Mouse (Mus musculus): ENCODE measurements around the gene Dock2. TPM values are rescaled to one million over a fixed set of nuclear protein-coding genes. Genes with fewer than 3 reads are reported as not detected.

Dock2 gene
- total and polyA plus RNA-seq, 3 experiments = 79.6 to 151 (median 133) TPM

- Histone ChIP-seq H3K36me3 (replicated peaks in 1 of 2; ENCODE audit: control insufficient read depth in 1 of 2, insufficient read depth in 1 of 2, low read length in 1 of 2) (peaks cover 81 to 96% of the 10 kb centered on the region in 2 experiments), H3K27ac (ENCODE audit: insufficient read depth, low read depth) (no peak overlapping the region), H3K9ac (ENCODE audit: insufficient read depth, low read depth) (no peak overlapping the region), H3K79me2 (replicated peaks; ENCODE audit: control insufficient read depth, extremely low read depth, insufficient read depth, poor library complexity, severe bottlenecking) (no peaks in the 10 kb centered on the region), H3K27me3 (replicated peaks) (no peaks in the 10 kb centered on the region), H3K4me1 (ENCODE audit: control insufficient read depth in 1 of 2, insufficient read depth in 2 of 2) (peaks cover 7 to 31% of the 10 kb centered on the region in 2 experiments), H3K9me3 (replicated peaks; ENCODE audit: low read length) (no peaks in the 10 kb centered on the region), H3K4me3 (replicated peaks in 1 of 3; ENCODE audit: low read depth in 2 of 3, low read length in 2 of 3, poor library complexity in 1 of 3) (no peak overlapping the region), H3K4me2 (ENCODE audit: insufficient read depth, low read depth, poor library complexity, severe bottlenecking) (no peak overlapping the region)
- TF ChIP-seq GABPA (IDR thresholded peaks at IDR 0.05; ENCODE audit: insufficient replicate concordance, low read depth, low read length) (no peak), ELF1 (IDR thresholded peaks at IDR 0.05; ENCODE audit: low read depth, low read length) (no peak), NELFE (IDR thresholded peaks at IDR 0.05; ENCODE audit: low read depth, low read length) (no peak), MYC (IDR thresholded peaks at IDR 0.05; ENCODE audit: low read depth, low read length) (no peak), BHLHE40 (IDR thresholded peaks at IDR 0.05; ENCODE audit: low read depth, low read length) (no peak), JUND (conservative IDR thresholded peaks at IDR 0.05; ENCODE audit: low read depth, low read length) (no peak), JUN (IDR thresholded peaks at IDR 0.05; ENCODE audit: insufficient read depth, low read depth, low read length) (no peak), SMC3 (IDR thresholded peaks at IDR 0.05; ENCODE audit: low read depth, low read length) (no peak), USF2 (conservative IDR thresholded peaks at IDR 0.05; ENCODE audit: low read depth, low read length) (no peak), E2F4 (IDR thresholded peaks at IDR 0.05; ENCODE audit: insufficient replicate concordance, low read depth, low read length) (no peak), MAX (IDR thresholded peaks at IDR 0.05; ENCODE audit: low read length) (no peak), SIN3A (IDR thresholded peaks at IDR 0.05; ENCODE audit: low read length) (no peak), TBP (conservative IDR thresholded peaks at IDR 0.05; ENCODE audit: low read depth, low read length) (no peak), CHD2 (IDR thresholded peaks at IDR 0.05; ENCODE audit: low read length) (no peak), CHD1 (IDR thresholded peaks at IDR 0.05; ENCODE audit: low read depth, low read length) (no peak), MEF2A (IDR thresholded peaks at IDR 0.05; ENCODE audit: borderline replicate concordance, low read depth, low read length) (no peak), PAX5 (IDR thresholded peaks at IDR 0.05; ENCODE audit: low read length) (no peak), RAD21 (IDR thresholded peaks at IDR 0.05; ENCODE audit: low read depth, low read length) (no peak), MXI1 (IDR thresholded peaks at IDR 0.05; ENCODE audit: low read depth, low read length) (no peak)
- DNase-seq (ENCODE audit: extremely low read depth) = no peak
- in situ Hi-C loops (cut with MboI; ENCODE audit: low pct_ligation_motif_present, low pct_unique_long_range_greater_than_20kb, low sequenced_read_pairs) = no loop called here
- dilution Hi-C loops (cut with MboI; ENCODE audit: extremely low pct_ligation_motif_present, extremely low pct_unique_long_range_greater_than_20kb, low sequenced_read_pairs) = no loop called here
These were observed 519.6 kb downstream of the Dock2 start for GRCm38 (mm10) chr11:34264099-34264498.

GRCm38 (mm10) chr11:34258849-34259469 is 524.7 kb downstream of the Dock2 start:
- peaks cover 93 to 100% of the 10 kb centered on the region in 2 experiments for H3K36me3 ChIP-seq (replicated peaks in 1 of 2; ENCODE audit: control insufficient read depth in 1 of 2, insufficient read depth in 1 of 2, low read length in 1 of 2)
- no peak overlapping the region for H3K27ac ChIP-seq (ENCODE audit: insufficient read depth, low read depth)
- TF ChIP-seq BHLHE40 (IDR thresholded peaks at IDR 0.05; ENCODE audit: low read depth, low read length) (no peak), TCF12 (IDR thresholded peaks at IDR 0.05; ENCODE audit: low read depth, low read length) (no peak), MAFK (IDR thresholded peaks at IDR 0.05; ENCODE audit: insufficient replicate concordance, low read length) (no peak), NRF1 (IDR thresholded peaks at IDR 0.05; ENCODE audit: low read depth, low read length) (no peak), RCOR1 (conservative IDR thresholded peaks at IDR 0.05; ENCODE audit: low read depth, low read length) (no peak), CHD2 (IDR thresholded peaks at IDR 0.05; ENCODE audit: low read length) (no peak), NELFE (IDR thresholded peaks at IDR 0.05; ENCODE audit: low read depth, low read length) (no peak), E2F4 (IDR thresholded peaks at IDR 0.05; ENCODE audit: insufficient replicate concordance, low read depth, low read length) (no peak), POLR2AphosphoS2 (IDR thresholded peaks at IDR 0.05; ENCODE audit: low read depth, low read length) (no peak; the same call in 1 of the 2 replicates), SIN3A (IDR thresholded peaks at IDR 0.05; ENCODE audit: low read length) (no peak), KAT2A (IDR thresholded peaks at IDR 0.05; ENCODE audit: insufficient replicate concordance, low read length) (no peak), MEF2A (IDR thresholded peaks at IDR 0.05; ENCODE audit: borderline replicate concordance, low read depth, low read length) (no peak), CHD1 (IDR thresholded peaks at IDR 0.05; ENCODE audit: low read depth, low read length) (no peak), JUN (IDR thresholded peaks at IDR 0.05; ENCODE audit: insufficient read depth, low read depth, low read length) (no peak), MAZ (IDR thresholded peaks at IDR 0.05; ENCODE audit: low read depth, low read length) (no peak), USF2 (conservative IDR thresholded peaks at IDR 0.05; ENCODE audit: low read depth, low read length) (no peak), IRF4 (IDR thresholded peaks at IDR 0.05; ENCODE audit: low read depth, low read length) (no peak)
- no peak overlapping the region for H3K4me3 ChIP-seq (replicated peaks in 1 of 3; ENCODE audit: low read depth in 2 of 3, low read length in 2 of 3, poor library complexity in 1 of 3)
- in situ Hi-C loops (cut with MboI; ENCODE audit: low pct_ligation_motif_present, low pct_unique_long_range_greater_than_20kb, low sequenced_read_pairs) = no loop called here
- dilution Hi-C loops (cut with MboI; ENCODE audit: extremely low pct_ligation_motif_present, extremely low pct_unique_long_range_greater_than_20kb, low sequenced_read_pairs) = no loop called here
- H3K4me1 ChIP-seq (ENCODE audit: control insufficient read depth in 1 of 2, insufficient read depth in 2 of 2) = no peaks in the 10 kb centered on the region
- no peaks in the 10 kb centered on the region for H3K27me3 ChIP-seq (replicated peaks)
- H3K9me3 ChIP-seq (replicated peaks; ENCODE audit: low read length) = no peaks in the 10 kb centered on the region
- H3K4me2 ChIP-seq (ENCODE audit: insufficient read depth, low read depth, poor library complexity, severe bottlenecking) = no peak overlapping the region
- no peak overlapping the region for H3K9ac ChIP-seq (ENCODE audit: insufficient read depth, low read depth)
- H3K79me2 ChIP-seq (replicated peaks; ENCODE audit: control insufficient read depth, extremely low read depth, insufficient read depth, poor library complexity, severe bottlenecking) = no peaks in the 10 kb centered on the region
- no peak for DNase-seq (ENCODE audit: extremely low read depth)
